Mouse (Mus musculus) thymus, postnatal 36 days (tissue): ENCODE data around the gene Osbp.

ENCODE experiments used
- DNase-seq, 2 experiments: peaks; one replicate each; pipeline ENCODE4 v3.0.0; 2022; ENCODE audit warnings: mixed read lengths in 2 of 2

Osbp gene

GRCm38 (mm10) chr19:12012615-12013014 lies 46.9 kb downstream of the Osbp start:
- no peak for DNase-seq

GRCm38 (mm10) chr19:12013228-12013627 lies 47.5 kb downstream of the Osbp start:
- peak; percentile 45 to 57 for DNase-seq

GRCm38 (mm10) chr19:12015708-12016107 lies 50.0 kb downstream of the Osbp start:
- no peak for DNase-seq

GRCm38 (mm10) chr19:12016192-12016591 lies 50.5 kb downstream of the Osbp start:
- no peak for DNase-seq

- DNase-seq, result no peak
Observed at GRCm38 (mm10) chr19:12024149-12024548, 58.4 kb downstream of the Osbp start.

GRCm38 (mm10) chr19:12025333-12025732 lies 59.6 kb downstream of the Osbp start:
- no peak for DNase-seq

- DNase-seq, result no peak
Observed at GRCm38 (mm10) chr19:12026606-12027005, 60.9 kb downstream of the Osbp start.

GRCm38 (mm10) chr19:12037727-12038126 lies 72.0 kb downstream of the Osbp start:
- DNase-seq, result no peak

- no peak for DNase-seq
Observed at GRCm38 (mm10) chr19:12041217-12041616, 75.5 kb downstream of the Osbp start, which contains the start of gene Olfr1423. Gene Olfr1423, minus strand, starts transcription at chr19:12041317.

GRCm38 (mm10) chr19:12043163-12043562 lies 77.4 kb downstream of the Osbp start:
- no peak for DNase-seq
